Mouse (Mus musculus): ENCODE results near the gene Ccdc191.

Gene Ccdc191

GRCm38 (mm10) chr16:43958038-43958437, 68.4 kb downstream of the Ccdc191 start:
- TF ChIP-seq GATA4 (IDR thresholded peaks at IDR 0.05; ENCODE audit: insufficient replicate concordance, low read length): no peak

DNA sequence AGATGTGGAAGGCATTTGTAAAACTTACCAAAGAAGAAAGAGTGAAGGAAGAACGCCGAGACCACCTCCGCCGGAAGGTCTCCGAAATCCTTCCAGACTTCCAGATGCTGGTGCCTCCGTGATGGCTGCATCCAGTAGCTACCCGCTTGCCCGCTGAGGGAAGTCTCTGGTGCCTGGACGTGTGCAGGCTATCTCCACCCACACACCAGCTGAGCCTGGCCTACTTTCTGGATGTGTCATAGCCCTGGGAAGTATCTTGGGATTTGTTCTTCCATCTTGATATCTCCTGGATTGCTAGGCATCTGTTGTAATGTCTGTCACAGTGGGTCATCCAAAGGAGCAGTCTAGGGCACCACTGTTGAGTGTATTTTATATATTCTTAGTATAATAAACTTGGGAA, 73.7 kb downstream of the Ccdc191 start:
- no peak for TF ChIP-seq GATA4 (IDR thresholded peaks at IDR 0.05; ENCODE audit: insufficient replicate concordance, low read length)

GRCm38 (mm10) chr16:43963780-43964179, 74.2 kb downstream of the Ccdc191 start:
- no peak for TF ChIP-seq GATA4 (IDR thresholded peaks at IDR 0.05; ENCODE audit: insufficient replicate concordance, low read length)

- TF ChIP-seq GATA4 (IDR thresholded peaks at IDR 0.05; ENCODE audit: insufficient replicate concordance, low read length): no peak
Observed at GRCm38 (mm10) chr16:43965781-43966389, 76.3 kb downstream of the Ccdc191 start.

DNA sequence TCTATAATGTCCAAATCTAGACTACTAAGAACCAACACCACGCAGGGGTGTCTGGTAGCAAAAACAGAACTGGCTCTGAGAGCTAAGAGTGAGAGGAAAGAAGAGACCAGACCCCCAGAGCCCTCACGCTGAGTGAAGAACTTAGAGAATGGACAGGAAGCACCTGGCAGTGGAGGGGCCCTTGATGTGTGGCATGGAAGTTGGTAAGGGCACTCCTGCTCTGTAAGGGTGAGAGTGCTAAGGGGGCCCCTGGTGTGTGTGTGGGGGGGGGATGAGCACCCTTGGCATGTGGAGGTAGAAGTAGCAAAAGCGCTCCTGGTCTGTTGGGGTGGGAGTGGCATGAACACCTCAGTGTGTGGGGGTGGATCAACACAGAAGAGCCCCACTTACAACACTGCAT, 80.8 kb downstream of the Ccdc191 start:
- no peak for TF ChIP-seq GATA4 (IDR thresholded peaks at IDR 0.05; ENCODE audit: insufficient replicate concordance, low read length)

DNA sequence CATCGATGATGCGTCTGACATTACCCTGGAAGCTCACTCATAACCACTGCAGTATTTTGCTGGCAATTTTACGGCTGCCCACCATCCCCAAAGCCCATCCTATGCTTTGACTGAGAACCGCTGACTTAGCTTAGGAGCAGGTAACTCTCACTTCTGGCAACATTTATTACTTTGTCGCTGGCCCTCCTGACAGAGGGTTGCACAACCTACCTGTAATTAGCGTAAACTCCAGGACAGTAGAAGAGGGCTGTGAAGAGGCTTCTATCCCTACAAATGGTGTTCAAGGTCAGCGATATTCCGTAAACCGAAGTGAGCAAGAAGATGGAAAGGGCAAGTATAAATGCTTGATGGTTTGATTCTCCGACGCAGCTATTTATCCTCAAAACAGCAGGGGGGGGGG, 81.6 kb downstream of the Ccdc191 start:
- TF ChIP-seq GATA4 (IDR thresholded peaks at IDR 0.05; ENCODE audit: insufficient replicate concordance, low read length): no peak

GRCm38 (mm10) chr16:43971741-43972140, 82.1 kb downstream of the Ccdc191 start:
- no peak for TF ChIP-seq GATA4 (IDR thresholded peaks at IDR 0.05; ENCODE audit: insufficient replicate concordance, low read length)

DNA sequence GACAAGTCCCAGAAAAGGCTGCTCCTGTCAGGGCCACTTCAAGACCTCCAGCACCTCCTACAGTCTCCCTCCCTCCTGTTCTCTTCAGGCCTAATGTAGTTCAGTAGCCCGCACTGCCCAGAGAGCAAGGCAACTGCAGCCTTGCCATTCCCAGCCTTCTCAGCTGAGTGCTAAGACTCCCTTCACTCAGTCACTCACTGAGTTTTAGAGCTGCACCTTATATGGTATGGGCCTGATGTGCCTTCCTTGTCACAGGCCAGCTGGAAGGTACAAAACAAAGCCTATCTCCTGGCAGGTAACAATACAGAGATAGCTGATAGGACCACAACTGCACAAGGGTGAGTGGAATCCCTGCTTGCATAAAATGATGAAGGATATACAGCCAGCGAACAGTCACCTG, 82.8 kb downstream of the Ccdc191 start:
- TF ChIP-seq GATA4 (IDR thresholded peaks at IDR 0.05; ENCODE audit: insufficient replicate concordance, low read length): no peak

DNA sequence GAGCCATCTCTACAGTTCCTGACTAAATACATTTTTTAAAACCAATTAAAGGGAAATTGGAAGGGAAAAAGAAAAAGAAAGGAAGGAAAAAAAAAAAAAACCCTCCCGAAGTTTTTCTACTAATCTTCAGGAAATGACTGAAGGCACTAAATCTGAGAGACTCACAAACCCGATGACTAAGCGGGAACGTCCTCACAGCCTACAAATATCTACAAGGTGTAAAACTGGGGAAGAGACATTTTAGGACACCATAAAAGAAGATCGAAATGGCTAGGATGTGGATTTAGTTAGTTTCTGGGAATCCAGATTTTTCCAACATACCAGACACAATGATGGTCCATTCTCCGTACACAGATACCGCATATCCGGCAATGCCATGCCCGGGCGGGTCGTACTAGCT, 83.5 kb downstream of the Ccdc191 start:
- TF ChIP-seq GATA4 (IDR thresholded peaks at IDR 0.05; ENCODE audit: insufficient replicate concordance, low read length): no peak

- no peak for TF ChIP-seq GATA4 (IDR thresholded peaks at IDR 0.05; ENCODE audit: insufficient replicate concordance, low read length)
Observed at GRCm38 (mm10) chr16:43973606-43974220, 84.1 kb downstream of the Ccdc191 start.

- no peak for TF ChIP-seq GATA4 (IDR thresholded peaks at IDR 0.05; ENCODE audit: insufficient replicate concordance, low read length)
Observed at GRCm38 (mm10) chr16:43979010-43979327, 89.4 kb downstream of the Ccdc191 start.

DNA sequence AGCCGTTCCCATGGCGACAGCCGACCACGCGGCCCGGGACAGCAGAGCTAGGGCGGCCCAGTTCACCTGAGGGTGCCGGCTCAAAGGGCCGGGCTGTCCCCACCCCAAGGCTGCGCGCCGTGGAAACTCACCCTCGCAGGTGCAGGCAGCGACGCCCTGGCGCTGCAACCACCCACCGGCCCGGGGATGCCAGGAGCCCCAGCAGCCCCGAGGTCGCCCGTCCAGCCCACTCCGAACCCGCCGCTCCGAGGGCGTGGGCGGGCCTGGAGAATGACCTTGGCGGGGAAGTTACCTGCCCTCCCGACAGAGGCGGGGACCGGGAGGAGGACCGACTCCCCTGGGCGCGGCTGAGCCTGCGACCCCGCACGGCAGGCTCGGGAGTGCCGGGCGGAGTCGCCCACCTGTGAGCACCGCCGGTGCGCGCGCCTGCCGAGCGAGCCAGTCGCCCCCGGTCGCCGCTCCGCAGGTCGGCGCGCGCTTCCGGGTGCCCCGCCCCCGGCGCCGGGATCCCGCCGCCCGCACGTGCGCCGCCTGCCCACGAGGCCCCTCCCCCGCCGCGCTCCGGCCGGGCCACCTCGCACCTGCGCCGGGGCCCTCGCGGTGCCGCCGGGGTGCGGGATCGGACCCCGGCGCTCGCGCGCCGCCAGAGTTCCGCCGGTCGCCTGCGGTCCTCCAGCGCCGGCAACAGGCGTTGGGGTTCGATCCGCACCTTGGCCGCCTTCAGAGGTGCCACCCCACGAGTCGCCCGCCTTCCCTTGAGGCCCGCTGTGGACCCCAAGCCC, 89.9 kb downstream of the Ccdc191 start, which contains the start of gene Zdhhc23:
Zdhhc23 (minus strand) TSS at position 464 of the 782 bp plus-strand sequence.
- no peak for TF ChIP-seq GATA4 (IDR thresholded peaks at IDR 0.05; ENCODE audit: insufficient replicate concordance, low read length)

GRCm38 (mm10) chr16:43980110-43980609, 90.6 kb downstream of the Ccdc191 start:
- TF ChIP-seq GATA4 (IDR thresholded peaks at IDR 0.05; ENCODE audit: insufficient replicate concordance, low read length): no peak

- TF ChIP-seq GATA4 (IDR thresholded peaks at IDR 0.05; ENCODE audit: insufficient replicate concordance, low read length): no peak
Observed at GRCm38 (mm10) chr16:43986299-43986698, 96.7 kb downstream of the Ccdc191 start.

DNA sequence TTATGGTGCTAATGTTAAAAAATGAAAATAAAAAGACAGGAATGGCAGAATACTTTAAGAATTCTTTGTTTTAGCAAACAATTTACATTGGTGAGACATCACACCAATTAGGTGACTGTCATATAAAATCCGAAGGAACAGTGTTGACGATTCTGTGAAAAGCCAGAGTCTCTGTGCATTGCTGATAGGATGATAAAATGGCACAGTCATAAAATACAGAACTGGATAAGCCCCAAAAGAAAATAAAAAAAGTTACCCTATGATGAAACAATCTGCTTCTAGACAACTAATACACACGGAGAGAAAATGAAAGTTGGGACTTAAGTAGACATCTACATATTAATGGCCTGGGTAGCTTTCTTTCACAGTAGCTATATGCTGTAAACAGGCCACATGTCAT, 105.0 kb downstream of the Ccdc191 start:
- TF ChIP-seq GATA4 (IDR thresholded peaks at IDR 0.05; ENCODE audit: insufficient replicate concordance, low read length): no peak

DNA sequence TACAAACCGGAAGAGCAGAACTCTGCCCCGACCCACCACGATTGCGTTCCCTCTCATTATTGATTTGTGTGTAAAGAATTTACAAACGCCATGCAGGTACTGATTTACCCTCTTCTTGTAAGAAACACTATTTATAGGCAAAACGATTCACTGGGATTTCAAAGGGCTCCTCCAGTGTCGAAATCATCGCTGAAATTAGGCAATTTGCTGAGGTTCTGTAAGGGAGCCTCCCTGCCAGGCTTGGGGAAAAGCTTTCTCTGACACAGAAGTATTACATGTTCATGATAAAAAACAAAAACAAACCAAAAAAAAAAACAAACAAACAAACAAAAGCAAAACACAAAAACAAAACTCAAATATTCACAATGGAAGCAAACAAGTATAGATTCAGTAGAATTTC, 109.5 kb downstream of the Ccdc191 start:
- TF ChIP-seq GATA4 (IDR thresholded peaks at IDR 0.05; ENCODE audit: insufficient replicate concordance, low read length): no peak

All from liver, adult (tissue).